Mouse (Mus musculus) layer of hippocampus, postnatal 36 days (tissue): ENCODE results near the gene Klf12. TPM values are rescaled to one million over a fixed set of nuclear protein-coding genes. Genes with fewer than 3 reads are reported as not detected.

ENCODE experiments used
- DNase-seq, 2 experiments: peaks; one replicate each; pipeline ENCODE4 v3.0.0; 2022
- total RNA-seq, 2 experiments: library from RNA; stranded (reverse); gene quantifications; 2 replicates each; pipeline ENCODE4 v1.2.3; 2021

The Klf12 gene
- total RNA-seq, 2 experiments from 2014 or later = 36.6 to 39.2 TPM

- no peak for DNase-seq
These were observed 152.0 kb downstream of the Klf12 start for GRCm38 (mm10) chr14:100132479-100132878.

GRCm38 (mm10) chr14:100126126-100126525 is 158.4 kb downstream of the Klf12 start:
- DNase-seq = no peak

- no peak for DNase-seq
These were observed 163.4 kb downstream of the Klf12 start for GRCm38 (mm10) chr14:100121075-100121474.

GRCm38 (mm10) chr14:100119866-100120265 is 164.6 kb downstream of the Klf12 start:
- DNase-seq = no peak

- no peak for DNase-seq
These were observed 171.1 kb downstream of the Klf12 start for GRCm38 (mm10) chr14:100113419-100113818.

GRCm38 (mm10) chr14:100111735-100112134 is 172.7 kb downstream of the Klf12 start:
- DNase-seq = no peak

GRCm38 (mm10) chr14:100109563-100109962 is 174.9 kb downstream of the Klf12 start:
- no peak for DNase-seq

- no peak for DNase-seq
These were observed 178.9 kb downstream of the Klf12 start for GRCm38 (mm10) chr14:100105570-100105969.

GRCm38 (mm10) chr14:100104818-100105217 is 179.7 kb downstream of the Klf12 start:
- DNase-seq = no peak

GRCm38 (mm10) chr14:100103818-100104217 is 180.7 kb downstream of the Klf12 start:
- no peak for DNase-seq

GRCm38 (mm10) chr14:100097208-100098189 is 187.0 kb downstream of the Klf12 start:
- DNase-seq = no peak

- DNase-seq = no peak
These were observed 188.7 kb downstream of the Klf12 start for GRCm38 (mm10) chr14:100095730-100096129.

GRCm38 (mm10) chr14:100090517-100090916 is 194.0 kb downstream of the Klf12 start:
- no peak for DNase-seq

- no peak for DNase-seq
These were observed 204.9 kb downstream of the Klf12 start for GRCm38 (mm10) chr14:100079620-100080019.

- DNase-seq = no peak
These were observed 211.9 kb downstream of the Klf12 start for GRCm38 (mm10) chr14:100072431-100073195.

- DNase-seq = no peak
These were observed 214.9 kb downstream of the Klf12 start for GRCm38 (mm10) chr14:100069543-100070090.

- no peak for DNase-seq
These were observed 215.8 kb downstream of the Klf12 start for GRCm38 (mm10) chr14:100068715-100069114.

- no peak for DNase-seq
These were observed 222.0 kb downstream of the Klf12 start for GRCm38 (mm10) chr14:100062516-100062915.

- no peak for DNase-seq
These were observed 230.3 kb downstream of the Klf12 start for GRCm38 (mm10) chr14:100054150-100054549.

- no peak for DNase-seq
These were observed 231.0 kb downstream of the Klf12 start for GRCm38 (mm10) chr14:100053456-100053855.

- no peak for DNase-seq
These were observed 231.6 kb downstream of the Klf12 start for GRCm38 (mm10) chr14:100052876-100053275.

GRCm38 (mm10) chr14:100045431-100045830 is 239.0 kb downstream of the Klf12 start:
- no peak for DNase-seq

GRCm38 (mm10) chr14:100041823-100042222 is 242.7 kb downstream of the Klf12 start:
- no peak for DNase-seq
